Mouse (Mus musculus) forebrain, postnatal 0 days (tissue): Measurements from ENCODE around the gene Mid1. TPM values are rescaled to one million over a fixed set of nuclear protein-coding genes. Genes with fewer than 3 reads are reported as not detected.
A peak's percentile ranks its signal among the peaks of the same experiment; 100 is the strongest.
"Not testable (repeated sequence)": the region's sequence is repeated elsewhere in the genome, so short reads cannot be mapped to it uniquely, and the experiment has no call there.

ENCODE experiments used
- ATAC-seq: fragments of 200-750 bp; cut with Nextera tagmentation; 2 replicates; pipeline ENCODE4 v1.8.0; 2017; ENCODE audit warnings: mild to moderate bottlenecking, moderate library complexity
- DNase-seq: peaks from one replicate; pipeline ENCODE4 v3.0.0-alpha.2; 2015
- H3K27ac ChIP-seq: fragments of 300-500 bp; sonication (generic); 2 replicates; pipeline ENCODE4 v1.5.1; 2014; ENCODE audit warnings: low read depth, mild to moderate bottlenecking, antibody characterized with exemption, low read length, moderate library complexity, mixed read lengths
- H3K27me3 ChIP-seq: fragments of 300-500 bp; sonication (generic); 2 replicates; pipeline ENCODE4 v1.6.1; 2014; ENCODE audit warnings: mild to moderate bottlenecking, low read length, mixed read lengths; ENCODE audit not compliant: insufficient read depth
- H3K36me3 ChIP-seq: fragments of 300-500 bp; sonication (generic); 2 replicates; pipeline ENCODE4 v1.6.1; 2014; ENCODE audit warnings: mild to moderate bottlenecking, moderate library complexity; ENCODE audit not compliant: insufficient read depth
- H3K4me1 ChIP-seq: fragments of 300-500 bp; sonication (generic); 2 replicates; pipeline ENCODE4 v1.6.1; 2014; ENCODE audit warnings: antibody characterized with exemption; ENCODE audit not compliant: insufficient read depth
- H3K4me2 ChIP-seq: fragments of 300-500 bp; sonication (generic); 2 replicates; pipeline ENCODE4 v1.6.1; 2014; ENCODE audit warnings: low read depth, mild to moderate bottlenecking, moderate library complexity
- H3K4me3 ChIP-seq: fragments of 300-500 bp; sonication (generic); 2 replicates; pipeline ENCODE4 v1.5.1; 2014; ENCODE audit warnings: low read depth, low read length, mixed read lengths
- H3K9ac ChIP-seq: fragments of 300-500 bp; sonication (generic); 2 replicates; pipeline ENCODE4 v1.6.1; 2014; ENCODE audit warnings: mild to moderate bottlenecking
- H3K9me3 ChIP-seq: fragments of 300-500 bp; sonication (generic); 2 replicates; pipeline ENCODE4 v1.6.1; 2016; ENCODE audit warnings: low read length
- WGBS: fragments of 180-500 bp; shearing (Covaris S2); extraction: QIAGEN DNeasy Blood & Tissue Kit; methylation state at CpG from one replicate; pipeline ENCODE4 v1.1.7; 2014; 5-methylcytosine and 5-hydroxymethylcytosine counted together
- polyA plus RNA-seq: library from polyadenylated mRNA; unstranded; fragments of >200 nt; fragmentation: Nextera tagmentation; extraction: Ambion mirVana; gene quantifications from 2 replicates; pipeline ENCODE4 v1.2.1, GENCODE M21; 2015
- total RNA-seq: library from RNA; depleted of rRNA; stranded (reverse); fragments of >200 nt; gene quantifications from 2 replicates; pipeline ENCODE4 v1.2.3, GENCODE M21; 2014

The Mid1 gene
- total and polyA plus RNA-seq, 2 experiments from 2014 or later = 4.2 to 5.7 TPM

- WGBS = 31% methylated on average over 13 of the region's 18 CpGs
- not testable (repeated sequence) for H3K4me3 ChIP-seq, H3K27ac ChIP-seq, H3K9me3 ChIP-seq, H3K36me3 ChIP-seq, DNase-seq, ATAC-seq, H3K9ac ChIP-seq, H3K27me3 ChIP-seq, H3K4me2 ChIP-seq, H3K4me1 ChIP-seq
Observed at GRCm38 (mm10) chrX:170002510-170003197, 317.7 kb downstream of the Mid1 start.

- not testable (repeated sequence) for H3K36me3 ChIP-seq, H3K4me3 ChIP-seq, H3K27ac ChIP-seq, ATAC-seq, H3K27me3 ChIP-seq, H3K9ac ChIP-seq, H3K9me3 ChIP-seq, DNase-seq, H3K4me2 ChIP-seq, H3K4me1 ChIP-seq
- WGBS = 30% methylated on average over 1 of the region's 1 CpGs
Observed at GRCm38 (mm10) chrX:170003536-170003935, 318.5 kb downstream of the Mid1 start.

- not testable (repeated sequence) for H3K27ac ChIP-seq, H3K4me2 ChIP-seq, H3K4me1 ChIP-seq, DNase-seq, H3K27me3 ChIP-seq, H3K9ac ChIP-seq, ATAC-seq, H3K36me3 ChIP-seq, H3K4me3 ChIP-seq
- 32% methylated on average over 2 of the region's 2 CpGs for WGBS
- H3K9me3 ChIP-seq = peaks cover 13% of the 10 kb centered on the region
Observed at GRCm38 (mm10) chrX:170004236-170004635, 319.2 kb downstream of the Mid1 start.

- H3K4me3 ChIP-seq, H3K4me2 ChIP-seq, ATAC-seq, H3K27ac ChIP-seq, DNase-seq, H3K9ac ChIP-seq, H3K36me3 ChIP-seq, H3K4me1 ChIP-seq, H3K27me3 ChIP-seq: not testable (repeated sequence)
- peaks cover 18% of the 10 kb centered on the region for H3K9me3 ChIP-seq
- 35% methylated on average over 5 of the region's 5 CpGs for WGBS
Observed at GRCm38 (mm10) chrX:170004793-170005192, 319.8 kb downstream of the Mid1 start.

- 20% methylated on average over 13 of the region's 13 CpGs for WGBS
- DNase-seq, H3K4me1 ChIP-seq, H3K27me3 ChIP-seq, H3K9ac ChIP-seq, H3K4me2 ChIP-seq, H3K27ac ChIP-seq, H3K4me3 ChIP-seq, H3K36me3 ChIP-seq, ATAC-seq: not testable (repeated sequence)
- H3K9me3 ChIP-seq = peaks cover 19% of the 10 kb centered on the region
Observed at GRCm38 (mm10) chrX:170005194-170005593, 320.2 kb downstream of the Mid1 start.

- H3K4me3 ChIP-seq, ATAC-seq, H3K27ac ChIP-seq, H3K9ac ChIP-seq, DNase-seq, H3K4me2 ChIP-seq, H3K4me1 ChIP-seq, H3K36me3 ChIP-seq, H3K27me3 ChIP-seq: not testable (repeated sequence)
- peaks cover 17% of the 10 kb centered on the region for H3K9me3 ChIP-seq
- 37% methylated on average over 1 of the region's 1 CpGs for WGBS
Observed at GRCm38 (mm10) chrX:170005695-170006297, 320.8 kb downstream of the Mid1 start.

GRCm38 (mm10) chrX:170006694-170007247 lies 321.8 kb downstream of the Mid1 start:
- not testable (repeated sequence) for ATAC-seq, H3K36me3 ChIP-seq, H3K4me1 ChIP-seq, H3K27ac ChIP-seq, H3K27me3 ChIP-seq, H3K4me3 ChIP-seq, H3K9ac ChIP-seq, H3K4me2 ChIP-seq, DNase-seq
- WGBS = 53% methylated on average over 3 of the region's 3 CpGs
- H3K9me3 ChIP-seq = peaks cover 20% of the 10 kb centered on the region

GRCm38 (mm10) chrX:170007375-170008178 lies 322.6 kb downstream of the Mid1 start:
- not testable (repeated sequence) for DNase-seq
- peaks cover 20% of the 10 kb centered on the region for H3K9me3 ChIP-seq

GRCm38 (mm10) chrX:170008179-170008467 lies 323.1 kb downstream of the Mid1 start:
- not testable (repeated sequence) for H3K9ac ChIP-seq, ATAC-seq, H3K27me3 ChIP-seq, H3K27ac ChIP-seq, H3K36me3 ChIP-seq, H3K4me3 ChIP-seq, H3K4me2 ChIP-seq, H3K4me1 ChIP-seq, DNase-seq
- peaks cover 20% of the 10 kb centered on the region for H3K9me3 ChIP-seq

More at GRCm38 (mm10) chrX:170007375-170008178, 322.6 kb downstream of the Mid1 start:
- H3K27ac ChIP-seq, H3K4me1 ChIP-seq, H3K4me3 ChIP-seq, H3K36me3 ChIP-seq, H3K4me2 ChIP-seq, H3K9ac ChIP-seq, ATAC-seq, H3K27me3 ChIP-seq: not testable (repeated sequence)
- WGBS = 51% methylated on average over 2 of the region's 2 CpGs

GRCm38 (mm10) chrX:170008584-170008983 lies 323.6 kb downstream of the Mid1 start:
- H3K27me3 ChIP-seq, H3K36me3 ChIP-seq, H3K27ac ChIP-seq, ATAC-seq, H3K4me1 ChIP-seq, DNase-seq: not testable (repeated sequence)
- Histone ChIP-seq H3K9me3 (peaks cover 20% of the 10 kb centered on the region), H3K4me2 (peak overlapping the region; percentile 38), H3K9ac (peak overlapping the region; percentile 31; the same call in 1 of the 2 replicates), H3K4me3 (peak overlapping the region; percentile 57; the same call in 1 of the 2 replicates)
- 33% methylated on average over 3 of the region's 3 CpGs for WGBS
